Mouse (Mus musculus): Measurements from ENCODE around the gene Maneal.

Gene Maneal

GRCm38 (mm10) chr4:124847573-124847972 is 14.4 kb downstream of the Maneal start:
- DNase-seq = peak; percentile 83

GRCm38 (mm10) chr4:124843493-124843892 is 18.5 kb downstream of the Maneal start:
- peak; percentile 41 for DNase-seq

GRCm38 (mm10) chr4:124840998-124841397 is 21.0 kb downstream of the Maneal start:
- DNase-seq = no peak

- DNase-seq = no peak
Measured at GRCm38 (mm10) chr4:124838035-124838700, 23.8 kb downstream of the Maneal start.

- DNase-seq = no peak
Measured at GRCm38 (mm10) chr4:124832796-124833195, 29.2 kb downstream of the Maneal start.

GRCm38 (mm10) chr4:124829671-124830070 is 32.3 kb downstream of the Maneal start:
- DNase-seq = no peak

- DNase-seq = no peak
Measured at GRCm38 (mm10) chr4:124825371-124825965, 36.5 kb downstream of the Maneal start.

- DNase-seq = no peak
Measured at GRCm38 (mm10) chr4:124824967-124825366, 37.0 kb downstream of the Maneal start.

- DNase-seq = no peak
Measured at GRCm38 (mm10) chr4:124818832-124819231, 43.1 kb downstream of the Maneal start.

- DNase-seq = peak; percentile 39
Measured at GRCm38 (mm10) chr4:124817803-124818202, 44.2 kb downstream of the Maneal start.

GRCm38 (mm10) chr4:124815901-124816300 is 46.1 kb downstream of the Maneal start:
- no peak for DNase-seq

- DNase-seq = no peak
Measured at GRCm38 (mm10) chr4:124811347-124811975, 50.5 kb downstream of the Maneal start.

GRCm38 (mm10) chr4:124810056-124810455 is 51.9 kb downstream of the Maneal start:
- DNase-seq = no peak

- no peak for DNase-seq
Measured at GRCm38 (mm10) chr4:124809136-124809883, 52.7 kb downstream of the Maneal start.

- no peak for DNase-seq
Measured at GRCm38 (mm10) chr4:124808511-124808910, 53.5 kb downstream of the Maneal start.
